Mouse (Mus musculus): ENCODE measurements around the gene Naxd.
"Not testable (repeated sequence)": the region's sequence is repeated elsewhere in the genome, so short reads cannot be mapped to it uniquely, and the experiment has no call there.

The Naxd gene

GRCm38 (mm10) chr8:11497017-11497990, at the start of gene Naxd:
Naxd (plus strand) TSS chr8:11497506.
- DNase-seq: peak; percentile 88

GRCm38 (mm10) chr8:11447910-11448570, 49.3 kb upstream of the Naxd start:
- no peak for DNase-seq

- peak; percentile 9 for DNase-seq
Observed at GRCm38 (mm10) chr8:11450184-11451113, 46.9 kb upstream of the Naxd start.

GRCm38 (mm10) chr8:11452152-11452551, 45.2 kb upstream of the Naxd start:
- no peak for DNase-seq

- DNase-seq: no peak
Observed at GRCm38 (mm10) chr8:11452559-11452958, 44.7 kb upstream of the Naxd start.

- DNase-seq: peak; percentile 15
Observed at GRCm38 (mm10) chr8:11452974-11453373, 44.3 kb upstream of the Naxd start.

- no peak for DNase-seq
Observed at GRCm38 (mm10) chr8:11454228-11454627, 43.1 kb upstream of the Naxd start.

- DNase-seq: no peak
Observed at GRCm38 (mm10) chr8:11457278-11457677, 40.0 kb upstream of the Naxd start.

- DNase-seq: no peak
Observed at GRCm38 (mm10) chr8:11457981-11458836, 39.1 kb upstream of the Naxd start.

- no peak for DNase-seq
Observed at GRCm38 (mm10) chr8:11459016-11459415, 38.3 kb upstream of the Naxd start.

GRCm38 (mm10) chr8:11460934-11461333, 36.4 kb upstream of the Naxd start:
- DNase-seq: no peak

- DNase-seq: no peak
Observed at GRCm38 (mm10) chr8:11461847-11462246, 35.5 kb upstream of the Naxd start.

- no peak for DNase-seq
Observed at GRCm38 (mm10) chr8:11462641-11463040, 34.7 kb upstream of the Naxd start.

GRCm38 (mm10) chr8:11463541-11463888, 33.8 kb upstream of the Naxd start:
- DNase-seq: no peak

GRCm38 (mm10) chr8:11463889-11464706, 33.2 kb upstream of the Naxd start:
- DNase-seq: no peak

- no peak for DNase-seq
Observed at GRCm38 (mm10) chr8:11464707-11464964, 32.7 kb upstream of the Naxd start.

- no peak for DNase-seq
Observed at GRCm38 (mm10) chr8:11465619-11466018, 31.7 kb upstream of the Naxd start.

GRCm38 (mm10) chr8:11466528-11466927, 30.8 kb upstream of the Naxd start:
- not testable (repeated sequence) for DNase-seq

- DNase-seq: peak; percentile 48
Observed at GRCm38 (mm10) chr8:11469095-11469494, 28.2 kb upstream of the Naxd start.

- no peak for DNase-seq
Observed at GRCm38 (mm10) chr8:11470694-11471093, 26.6 kb upstream of the Naxd start.

GRCm38 (mm10) chr8:11471309-11471708, 26.0 kb upstream of the Naxd start:
- no peak for DNase-seq
